Mouse (Mus musculus) testis, adult 2 months (tissue): Measurements from ENCODE around the gene Asic2.

Experiments used
- CTCF ChIP-seq: fragments of 200-500 bp; IDR thresholded peaks from 2 replicates; pipeline ENCODE4 v1.5.1; 2012; ENCODE audit warnings: low read depth, mild to moderate bottlenecking, inconsistent platforms, low read length, moderate library complexity; ENCODE audit not compliant: control insufficient read depth, insufficient read depth, insufficient replicate concordance
- POLR2A ChIP-seq: fragments of 200-500 bp; IDR thresholded peaks from 2 replicates; pipeline ENCODE4 v1.6.1; 2012; ENCODE audit warnings: low read depth, mild to moderate bottlenecking, inconsistent platforms, low read length, moderate library complexity; ENCODE audit not compliant: control insufficient read depth

GRCm38 (mm10) chr11:80903426-80903825 is 1064.8 kb downstream of the Asic2 start:
- no peak for TF ChIP-seq CTCF
- no peak for TF ChIP-seq POLR2A
